Mouse (Mus musculus): ENCODE results near the gene Greb1.

The Greb1 gene

GRCm38 (mm10) chr12:16635816-16636215, 164.9 kb downstream of the Greb1 start:
- no peak for DNase-seq (ENCODE audit: low read depth, low spot score)

GRCm38 (mm10) chr12:16634075-16634813, 166.4 kb downstream of the Greb1 start:
- DNase-seq (ENCODE audit: low read depth, low spot score) = peak; percentile 71

DNA sequence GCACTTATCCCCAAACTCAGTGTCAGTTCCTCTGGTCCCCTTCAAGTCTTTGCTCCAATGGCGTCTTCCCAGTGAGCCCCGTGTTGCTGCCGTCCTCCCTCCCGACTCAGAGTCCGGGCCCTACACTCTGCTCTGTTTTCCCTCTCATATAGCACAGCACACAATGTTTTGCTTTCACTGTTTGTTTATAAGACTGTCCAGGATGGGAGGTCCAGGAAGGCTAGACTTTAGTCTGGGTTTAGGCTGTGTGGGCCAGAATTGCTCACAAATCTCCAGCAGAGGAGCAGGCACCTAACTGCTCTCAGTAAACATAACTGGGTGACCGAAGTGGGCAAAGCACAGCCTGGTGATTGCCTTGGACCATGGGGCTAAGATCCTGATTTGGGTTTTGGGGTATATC, 167.5 kb downstream of the Greb1 start:
- DNase-seq (ENCODE audit: low read depth, low spot score) = no peak

DNA sequence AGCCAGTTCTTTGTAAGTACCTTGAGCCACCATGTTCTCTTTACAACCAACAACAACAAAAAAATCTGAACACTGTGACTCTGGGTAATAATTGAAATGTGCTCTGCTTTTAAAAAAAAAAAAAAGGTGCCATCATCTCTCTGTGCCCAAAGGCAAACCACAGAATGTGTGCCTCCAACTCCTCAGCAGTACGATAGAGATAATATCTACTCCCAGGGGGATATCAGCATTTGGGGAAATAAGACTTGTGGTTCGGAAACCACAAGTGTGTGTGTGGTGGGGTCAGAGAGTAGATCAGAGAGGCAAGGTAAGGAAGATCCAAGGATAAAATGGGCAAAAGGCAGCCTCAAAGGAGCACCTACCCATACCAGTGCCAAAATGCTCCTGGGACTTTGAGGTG, 169.3 kb downstream of the Greb1 start:
- DNase-seq (ENCODE audit: low read depth, low spot score) = no peak

GRCm38 (mm10) chr12:16630866-16631185, 169.9 kb downstream of the Greb1 start:
- no peak for DNase-seq (ENCODE audit: low read depth, low spot score)

- no peak for DNase-seq (ENCODE audit: low read depth, low spot score)
These were observed 170.4 kb downstream of the Greb1 start for GRCm38 (mm10) chr12:16630152-16630865.
